Mouse (Mus musculus): Measurements from ENCODE around the gene Ctrb1.

- TF ChIP-seq POLR2A (IDR thresholded peaks at IDR 0.05; ENCODE audit: borderline replicate concordance, extremely low read depth, insufficient read depth, insufficient read length, poor library complexity, severe bottlenecking) (no peak), CTCF (IDR thresholded peaks at IDR 0.05; ENCODE audit: borderline replicate concordance, extremely low read depth, insufficient read depth, insufficient read length) (no peak)
Measured at GRCm38 (mm10) chr8:111693261-111693741, 2.5 kb upstream of the Ctrb1 start.

Data from brain, embryonic 14.5 days (tissue).